Mouse (Mus musculus): ENCODE results near the gene Sds. TPM values are rescaled to one million over a fixed set of nuclear protein-coding genes. Genes with fewer than 3 reads are reported as not detected.
A peak's percentile ranks its signal among the peaks of the same experiment; 100 is the strongest.
"Not testable (repeated sequence)": the region's sequence is repeated elsewhere in the genome, so short reads cannot be mapped to it uniquely, and the experiment has no call there.

Sds gene
- total RNA-seq, 2 experiments from 2014 or later, result not detected

DNA sequence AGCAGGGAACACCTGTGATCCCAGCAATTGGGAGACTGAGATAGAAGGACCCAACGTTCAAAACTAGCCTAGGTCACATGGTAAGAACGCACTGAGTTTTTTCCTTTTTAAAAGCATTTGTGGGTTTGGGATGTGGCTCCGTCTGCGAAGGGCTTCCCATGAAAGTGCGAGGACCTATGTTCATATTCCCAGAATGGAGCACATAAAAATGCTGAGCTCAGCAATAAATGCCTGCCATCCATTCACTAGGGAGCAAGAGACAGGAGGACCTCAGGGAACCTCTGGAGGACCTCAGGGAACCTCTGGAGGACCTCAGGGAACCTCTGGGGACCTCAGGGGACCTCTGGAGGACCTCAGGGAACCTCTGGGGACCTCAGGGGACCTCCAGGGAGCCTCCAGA, 1.7 kb downstream of the Sds start:
- no peak for ATAC-seq (replicated peaks; ENCODE audit: low FRiP score, poor library complexity, severe bottlenecking)

DNA sequence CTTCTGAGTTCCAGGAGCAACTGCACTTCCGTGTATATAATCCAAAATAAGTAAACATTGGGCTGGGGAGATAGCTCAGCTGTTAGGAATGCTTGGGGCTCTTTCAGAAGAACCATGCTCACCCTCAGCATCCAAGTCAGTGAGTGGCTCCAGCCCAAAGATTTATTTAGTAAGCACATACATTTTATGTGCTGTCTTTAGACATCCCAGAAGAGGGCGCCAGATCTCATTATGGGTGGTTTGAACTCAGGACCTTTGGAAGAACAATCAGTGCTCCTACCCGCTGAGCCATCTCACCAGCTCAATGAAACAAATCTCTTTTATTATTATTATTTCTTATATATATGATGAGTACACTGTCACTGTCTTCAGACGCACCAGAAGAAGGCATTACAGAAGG, 3.2 kb downstream of the Sds start:
- ATAC-seq (replicated peaks; ENCODE audit: low FRiP score, poor library complexity, severe bottlenecking), result no peak

DNA sequence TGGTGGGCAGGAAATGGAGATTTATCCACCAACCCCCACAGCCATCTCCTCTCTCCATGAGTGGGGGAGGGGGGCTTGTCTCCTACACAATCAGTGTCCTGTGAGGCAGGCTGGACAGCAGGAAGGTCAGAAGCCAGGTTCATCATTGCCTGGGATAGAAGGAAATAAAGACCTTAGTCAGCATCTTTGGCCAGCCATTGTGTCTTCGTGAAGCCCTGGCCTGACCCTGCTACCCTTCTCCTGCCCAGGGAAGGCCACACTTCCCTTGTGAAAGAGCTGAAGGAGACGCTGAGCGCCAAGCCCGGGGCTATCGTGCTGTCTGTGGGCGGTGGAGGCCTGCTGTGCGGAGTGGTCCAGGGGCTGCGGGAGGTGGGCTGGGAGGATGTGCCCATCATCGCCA, 4.9 kb downstream of the Sds start:
- ATAC-seq (replicated peaks; ENCODE audit: low FRiP score, poor library complexity, severe bottlenecking), result no peak

DNA sequence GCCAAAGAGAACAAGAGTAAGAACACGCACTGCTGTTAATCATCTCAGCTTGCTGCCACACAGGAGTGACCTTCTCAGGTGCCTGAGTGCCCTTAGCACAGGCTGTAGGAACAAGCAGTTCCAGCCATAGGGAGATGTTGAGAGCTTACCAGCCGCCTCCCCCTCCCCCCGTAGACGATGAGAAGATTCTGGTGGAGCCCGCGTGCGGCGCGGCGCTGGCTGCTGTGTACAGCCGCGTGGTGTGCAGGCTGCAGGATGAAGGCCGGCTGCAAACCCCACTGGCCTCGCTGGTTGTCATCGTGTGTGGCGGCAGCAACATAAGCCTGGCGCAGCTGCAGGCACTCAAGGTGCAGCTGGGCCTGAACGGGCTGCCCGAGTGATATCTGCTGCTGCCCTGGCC, 7.1 kb downstream of the Sds start:
- no peak for ATAC-seq (replicated peaks; ENCODE audit: low FRiP score, poor library complexity, severe bottlenecking)

DNA sequence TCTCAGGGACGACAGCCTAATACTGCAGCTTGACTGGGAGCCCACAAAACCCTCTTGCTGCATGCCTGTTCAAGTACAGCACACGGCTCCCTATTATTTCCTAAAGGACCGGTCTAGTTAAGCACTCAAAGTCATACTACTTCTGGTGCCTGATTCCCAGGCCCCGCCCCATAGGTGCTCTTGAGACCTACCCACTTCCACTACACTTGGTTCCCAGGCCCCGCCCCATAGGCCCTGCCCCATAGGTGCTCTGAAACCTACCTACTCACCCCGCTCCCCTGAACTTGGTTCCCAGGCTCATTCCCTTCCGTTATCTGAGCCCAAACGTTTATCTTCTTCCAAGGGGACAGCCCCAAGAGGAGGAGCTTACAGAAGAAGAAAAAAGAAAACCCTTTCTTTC, 11.5 kb downstream of the Sds start:
- no peak for ATAC-seq (replicated peaks; ENCODE audit: low FRiP score, poor library complexity, severe bottlenecking)

DNA sequence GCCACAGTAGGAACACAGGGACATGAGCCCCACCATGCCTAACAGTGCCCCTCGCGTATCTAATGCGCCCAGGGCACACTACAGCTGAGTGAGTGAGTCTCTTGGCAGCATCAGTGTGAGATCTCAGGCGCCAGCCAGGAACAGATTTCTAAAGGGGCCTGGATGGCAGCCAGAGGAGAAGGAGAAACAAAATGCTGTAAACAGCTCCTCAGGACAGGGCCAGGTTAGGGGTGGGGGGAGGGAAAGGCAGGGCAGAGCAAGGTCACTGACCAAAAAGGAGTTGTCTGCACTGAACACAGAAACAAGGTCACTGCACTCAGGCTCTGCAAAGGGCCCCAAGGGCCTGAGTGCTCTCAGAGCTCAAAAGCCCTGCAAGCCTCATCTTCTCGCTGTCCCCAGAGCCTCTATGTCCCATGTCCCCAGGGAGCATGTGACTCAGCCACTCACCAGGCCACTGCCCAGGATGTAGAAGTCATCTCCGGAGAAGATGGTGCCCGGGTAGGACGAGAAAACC, 14.4 kb downstream of the Sds start:
- no peak for ATAC-seq (replicated peaks; ENCODE audit: low FRiP score, poor library complexity, severe bottlenecking)

DNA sequence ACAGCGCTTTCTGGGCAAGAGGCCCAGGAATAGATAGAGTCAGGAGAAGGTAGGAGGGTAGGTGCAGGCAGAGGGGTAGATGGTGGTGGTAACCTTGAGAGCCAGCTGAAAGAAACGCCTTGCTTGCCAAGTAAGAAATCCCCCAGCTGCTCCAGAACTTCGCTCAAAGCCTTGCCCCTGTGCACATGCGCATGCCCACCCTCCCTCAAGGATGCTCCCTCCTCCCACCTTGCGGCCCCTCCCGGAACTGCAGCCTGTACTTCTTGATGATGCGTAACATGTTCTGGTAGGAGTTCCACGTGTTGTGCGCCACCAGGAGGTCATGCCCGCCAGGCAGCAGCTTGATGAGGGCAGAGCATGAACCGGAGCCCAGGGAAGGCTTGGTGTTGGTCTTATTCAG, 16.1 kb downstream of the Sds start:
- no peak for ATAC-seq (replicated peaks; ENCODE audit: low FRiP score, poor library complexity, severe bottlenecking)

DNA sequence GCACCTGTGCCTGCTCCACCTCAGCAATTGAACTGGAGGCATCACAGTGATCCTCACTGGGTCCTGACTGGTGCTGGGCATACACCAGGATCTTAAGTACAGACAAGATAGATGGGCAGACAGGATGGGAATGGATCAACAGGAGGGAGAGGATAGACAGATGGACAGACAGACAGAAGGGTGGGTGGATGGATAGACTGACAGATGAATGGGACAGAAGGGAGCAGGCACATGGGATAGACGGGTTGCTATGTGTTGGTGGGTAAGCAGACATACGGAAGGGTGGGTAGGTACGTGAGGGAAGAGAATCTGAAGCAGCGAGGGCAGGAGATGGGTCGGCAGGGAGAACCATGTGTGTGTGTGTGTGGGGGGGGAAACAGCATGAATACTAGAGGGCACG, 17.1 kb downstream of the Sds start:
- ATAC-seq (replicated peaks; ENCODE audit: low FRiP score, poor library complexity, severe bottlenecking), result no peak

DNA sequence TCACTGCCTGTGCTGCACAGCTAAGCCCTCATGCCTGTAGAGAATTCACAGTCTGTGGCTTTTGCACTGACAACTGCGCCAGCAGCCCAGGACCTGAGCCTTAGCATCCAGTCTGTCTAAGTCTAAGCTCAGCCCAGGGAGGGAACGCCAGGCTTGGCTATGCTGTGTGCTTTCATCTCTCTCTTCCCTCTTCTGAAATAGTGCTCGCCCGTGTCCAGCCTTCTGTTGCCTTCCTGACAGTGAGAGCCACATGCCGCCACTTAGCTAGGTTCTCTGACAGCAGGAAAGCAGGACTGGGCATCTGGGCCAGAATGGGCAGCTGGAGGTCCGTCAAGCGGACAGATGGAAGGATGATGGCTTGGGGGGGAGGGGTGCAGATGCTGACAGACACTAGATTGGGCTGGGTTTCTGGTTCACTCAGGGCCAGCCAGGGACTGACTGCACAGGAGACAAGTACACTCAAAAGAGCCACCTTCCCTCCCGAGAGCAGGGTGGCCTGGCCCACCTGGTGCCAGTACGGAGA, 17.6 kb downstream of the Sds start:
- no peak for ATAC-seq (replicated peaks; ENCODE audit: low FRiP score, poor library complexity, severe bottlenecking)

DNA sequence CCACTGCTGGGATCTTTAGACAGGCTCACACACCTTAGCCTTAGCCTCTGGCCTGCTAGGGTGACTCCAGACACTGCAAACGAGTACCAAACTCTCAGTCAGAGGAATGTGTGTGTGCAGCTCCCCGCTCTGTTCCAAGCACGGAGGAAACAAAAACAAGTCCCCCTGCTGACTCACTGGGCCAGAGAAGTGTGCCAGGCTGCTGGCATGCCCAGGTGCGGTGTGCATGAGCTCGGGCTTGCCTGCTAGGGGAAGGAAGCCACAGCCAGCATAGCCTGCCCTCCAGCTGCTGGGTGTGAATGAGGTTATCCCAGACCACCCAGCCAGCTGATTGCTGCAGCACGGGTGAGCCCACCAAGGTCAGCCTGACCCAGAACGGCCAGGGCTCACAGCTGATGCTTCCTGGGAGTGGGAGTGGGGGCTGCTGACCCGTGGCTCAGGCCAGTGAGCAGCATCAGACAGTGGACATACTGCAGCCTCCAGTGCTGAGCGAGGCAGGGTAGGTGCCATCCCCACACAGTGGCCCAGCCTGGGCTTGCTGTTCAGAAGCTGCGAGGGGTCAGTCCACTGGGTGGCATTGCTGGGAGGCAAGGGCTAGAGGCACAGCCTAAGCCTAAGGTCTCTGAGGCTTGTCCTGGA, 18.9 kb downstream of the Sds start:
- no peak for ATAC-seq (replicated peaks; ENCODE audit: low FRiP score, poor library complexity, severe bottlenecking)

DNA sequence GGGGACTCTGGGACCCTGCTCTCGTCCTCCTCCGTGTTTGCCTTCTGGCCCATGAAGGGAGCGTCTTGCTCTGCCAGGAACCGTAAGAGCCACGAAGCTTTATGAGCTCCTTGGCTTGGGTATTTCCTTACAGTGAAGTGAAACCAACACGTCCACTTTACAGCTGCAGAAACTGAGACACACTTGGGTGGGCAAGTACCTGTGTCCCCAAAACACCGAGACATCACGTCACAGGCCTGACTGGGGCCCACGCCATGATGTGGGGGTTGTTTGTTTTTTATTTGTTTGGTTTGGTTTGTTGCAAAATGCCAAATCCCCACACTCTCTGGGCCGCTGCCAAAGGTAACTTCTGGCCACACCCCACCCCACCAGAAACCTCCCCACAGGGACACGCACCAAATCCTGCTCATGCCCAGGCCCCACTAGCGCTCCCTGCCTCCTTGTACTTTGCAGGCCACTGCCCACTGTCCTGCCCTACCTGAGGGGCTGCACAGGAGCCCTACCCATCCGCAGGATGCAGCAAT, 19.4 kb downstream of the Sds start:
- no peak for ATAC-seq (replicated peaks; ENCODE audit: low FRiP score, poor library complexity, severe bottlenecking)

DNA sequence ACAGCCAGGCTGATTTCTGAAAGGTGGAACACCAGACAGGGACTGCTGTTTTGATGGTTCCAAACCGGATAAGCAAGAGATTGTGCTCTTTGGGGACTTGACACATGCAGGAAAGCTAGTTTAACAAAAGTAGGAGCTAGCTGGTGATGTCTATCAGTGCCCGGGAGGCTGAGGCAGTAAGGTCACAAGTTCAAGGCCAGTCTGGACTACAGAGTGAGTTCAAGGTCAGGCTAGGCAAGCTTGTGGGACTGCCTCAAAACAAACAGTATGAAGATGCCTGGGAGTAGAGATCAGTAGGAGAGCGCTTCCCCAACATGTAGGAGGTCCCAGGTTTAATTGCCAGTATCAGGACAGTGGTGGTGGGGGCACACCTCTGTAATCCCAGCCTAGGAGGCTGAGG, 20.7 kb downstream of the Sds start:
- ATAC-seq (replicated peaks; ENCODE audit: low FRiP score, poor library complexity, severe bottlenecking), result no peak

DNA sequence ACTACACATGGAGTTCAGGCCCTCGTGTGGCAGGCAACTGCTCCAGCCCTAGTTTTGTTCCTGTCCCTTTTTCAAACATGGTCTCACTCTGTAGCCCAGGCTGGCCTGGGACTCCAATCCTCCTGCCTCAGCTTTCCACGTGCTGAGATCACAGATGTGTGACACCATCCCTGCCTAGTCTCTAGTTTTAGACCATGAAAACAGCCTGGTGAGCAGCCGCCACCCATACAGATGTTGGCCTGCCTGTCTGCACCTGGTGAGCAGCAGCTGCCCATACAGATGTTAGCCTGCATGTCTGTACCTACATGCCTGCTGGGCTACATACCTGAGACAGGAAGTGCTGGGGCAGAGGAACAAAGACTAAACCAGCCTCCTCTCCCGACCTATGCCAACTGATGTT, 22.9 kb downstream of the Sds start:
- ATAC-seq (replicated peaks; ENCODE audit: low FRiP score, poor library complexity, severe bottlenecking), result no peak

DNA sequence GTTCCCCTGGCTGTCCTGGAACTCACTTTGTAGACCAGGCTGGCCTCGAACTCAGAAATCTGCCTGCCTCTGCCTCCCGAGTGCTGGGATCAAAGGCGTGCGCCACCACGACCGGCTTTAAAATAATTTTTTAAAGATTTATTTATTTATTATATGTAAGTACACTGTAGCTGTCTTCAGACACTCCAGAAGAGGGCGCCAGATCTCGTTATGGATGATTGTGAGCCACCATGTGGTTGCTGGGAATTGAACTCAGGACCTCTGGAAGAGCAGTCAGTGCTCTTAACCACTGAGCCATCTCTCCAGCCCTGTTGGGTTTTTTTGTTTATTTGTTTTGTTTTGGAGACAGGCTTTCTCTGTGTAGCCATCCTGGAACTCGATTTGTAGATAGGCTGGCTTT, 24.3 kb downstream of the Sds start:
- ATAC-seq (replicated peaks; ENCODE audit: low FRiP score, poor library complexity, severe bottlenecking), result not testable (repeated sequence)

DNA sequence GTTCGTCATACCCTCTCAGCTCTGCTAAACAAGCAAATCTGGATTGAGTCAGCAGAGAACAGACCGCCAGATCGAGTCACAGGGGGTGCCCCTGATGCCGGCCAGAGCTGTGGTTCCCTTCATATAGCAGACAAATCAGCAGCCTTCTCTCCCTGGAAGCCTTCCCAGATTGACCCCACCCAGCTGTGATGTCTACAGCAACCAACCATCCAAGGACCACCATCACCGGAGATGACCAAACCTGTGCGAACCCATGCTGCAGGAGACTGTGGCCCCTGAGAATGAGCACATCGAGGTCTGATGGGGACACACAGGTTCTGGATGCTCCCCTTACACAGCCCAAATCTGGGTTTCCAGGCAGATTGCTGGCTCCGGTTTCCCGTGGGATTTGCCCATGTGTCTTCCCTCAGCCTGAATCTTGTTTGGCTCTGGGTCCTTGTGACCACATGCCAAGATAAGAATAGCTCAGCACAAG, 25.9 kb downstream of the Sds start:
- no peak for ATAC-seq (replicated peaks; ENCODE audit: low FRiP score, poor library complexity, severe bottlenecking)

DNA sequence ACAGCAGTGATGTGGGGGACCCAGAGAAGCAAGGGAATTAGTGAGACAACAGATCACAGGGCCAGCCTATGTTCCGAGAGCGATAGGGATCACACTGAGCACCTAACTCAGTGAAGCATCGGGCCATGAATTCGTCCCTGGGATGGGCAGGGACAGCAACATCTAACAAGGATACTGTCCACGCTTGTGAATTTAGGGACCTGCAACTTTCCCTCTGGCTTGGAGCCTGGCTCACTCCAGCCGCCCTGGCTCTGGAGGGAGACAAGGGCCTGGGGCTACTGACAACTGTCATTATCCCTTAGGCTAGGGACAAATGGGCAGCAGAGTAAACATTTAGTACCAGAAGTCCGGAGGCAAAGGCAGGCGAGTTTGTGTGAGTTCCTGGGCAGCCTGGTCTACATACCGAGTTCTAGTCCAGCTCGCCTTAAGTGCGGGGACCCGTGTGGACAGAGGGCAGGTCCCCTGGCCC, 26.4 kb downstream of the Sds start:
- ATAC-seq (replicated peaks; ENCODE audit: low FRiP score, poor library complexity, severe bottlenecking), result peak; percentile 16; the same call in 1 of the 2 replicates

DNA sequence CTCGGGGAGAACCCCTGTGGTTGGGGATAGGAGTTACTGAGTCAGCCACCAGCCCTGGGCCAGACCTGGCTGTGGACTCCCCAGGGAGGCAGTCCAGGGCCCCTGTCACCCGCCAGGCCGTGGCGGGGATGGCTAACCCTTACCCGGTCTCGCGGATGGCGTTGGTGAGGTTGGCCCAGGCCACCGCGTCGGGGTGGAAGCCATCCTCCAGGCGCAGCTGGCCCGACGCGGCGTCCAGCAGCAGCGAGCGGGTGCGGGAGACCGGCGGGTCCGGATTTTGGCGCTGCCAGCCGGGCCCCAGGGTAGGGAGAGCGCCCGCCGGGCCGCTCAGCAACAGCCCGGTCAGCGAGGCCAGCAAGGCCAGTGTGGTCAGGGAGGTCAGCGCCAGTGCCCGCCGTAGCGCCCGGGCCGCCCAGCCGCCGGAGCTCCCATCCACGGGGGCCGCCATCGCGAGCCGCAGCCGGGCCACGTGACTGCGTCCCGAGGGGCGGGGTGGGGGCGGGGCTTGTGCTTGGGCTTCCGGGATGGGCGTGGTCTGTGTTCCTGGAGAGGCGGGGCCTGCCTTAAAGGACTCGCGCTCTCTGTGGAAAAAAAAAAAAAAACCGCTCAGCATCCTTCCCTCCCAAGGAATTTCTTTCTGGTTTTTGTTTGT, 26.9 kb downstream of the Sds start, which contains the start of gene Plbd2:
Plbd2 (minus strand) TSS at position 482 of the 652 bp plus-strand sequence.
- ATAC-seq (replicated peaks; ENCODE audit: low FRiP score, poor library complexity, severe bottlenecking), result peak; percentile 76

DNA sequence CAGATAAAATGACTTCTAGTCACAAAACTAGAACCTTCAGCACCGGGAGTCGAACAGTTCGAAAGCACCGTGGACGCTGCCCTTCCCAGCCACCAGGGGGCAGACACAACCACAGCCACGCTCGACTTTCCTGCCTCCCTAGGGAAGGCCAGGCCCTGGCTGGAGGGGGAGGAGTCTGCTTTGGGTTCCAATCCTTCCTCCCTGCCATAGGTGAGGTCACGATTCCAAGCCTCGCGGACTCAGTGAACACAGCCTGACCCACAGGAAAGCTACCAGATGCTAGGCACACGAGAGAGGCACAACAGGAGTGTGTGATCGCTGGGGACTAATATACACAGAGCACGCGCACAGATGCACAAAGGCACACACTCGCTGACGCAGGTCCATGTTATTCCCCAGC, 29.0 kb downstream of the Sds start:
- peak; percentile 82 for ATAC-seq (replicated peaks; ENCODE audit: low FRiP score, poor library complexity, severe bottlenecking)

DNA sequence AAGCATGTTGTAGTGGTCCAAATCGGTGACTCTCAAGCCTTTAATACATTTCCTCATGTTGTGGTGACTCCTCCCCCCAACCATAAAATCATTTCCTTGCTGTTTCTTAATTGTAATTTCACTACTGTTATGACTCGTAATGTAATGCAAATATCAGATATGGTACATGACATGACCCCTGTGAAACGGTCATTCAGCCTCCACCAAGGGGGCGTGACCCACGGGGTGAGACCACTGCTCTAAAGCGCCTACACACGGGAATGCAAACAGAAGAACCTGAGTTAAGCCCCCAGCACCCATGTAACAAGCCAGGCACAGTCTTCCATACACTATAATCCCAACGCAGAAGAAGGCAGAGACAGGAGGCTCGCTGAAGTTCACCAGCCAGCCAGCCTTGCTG, 29.5 kb downstream of the Sds start:
- no peak for ATAC-seq (replicated peaks; ENCODE audit: low FRiP score, poor library complexity, severe bottlenecking)

DNA sequence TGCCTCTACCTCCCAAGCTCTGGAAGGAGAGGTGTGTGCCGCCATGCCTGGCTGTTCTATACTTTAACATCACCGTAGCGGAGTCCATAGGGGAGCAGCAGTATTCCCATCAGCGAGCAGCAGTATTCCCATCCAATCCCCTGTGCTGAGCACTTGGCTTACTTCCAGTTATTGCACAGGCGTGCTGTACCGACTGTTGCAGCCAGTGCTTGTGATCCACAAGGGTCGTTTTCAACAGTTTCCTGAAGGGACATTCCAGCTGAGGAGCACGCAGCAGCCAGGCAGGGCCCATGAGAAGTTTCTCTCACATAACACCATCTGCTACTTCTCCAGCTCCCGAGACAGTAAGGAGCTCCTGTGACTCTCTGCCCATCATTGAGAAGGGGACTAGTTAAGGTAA, 30.2 kb downstream of the Sds start:
- ATAC-seq (replicated peaks; ENCODE audit: low FRiP score, poor library complexity, severe bottlenecking), result no peak

DNA sequence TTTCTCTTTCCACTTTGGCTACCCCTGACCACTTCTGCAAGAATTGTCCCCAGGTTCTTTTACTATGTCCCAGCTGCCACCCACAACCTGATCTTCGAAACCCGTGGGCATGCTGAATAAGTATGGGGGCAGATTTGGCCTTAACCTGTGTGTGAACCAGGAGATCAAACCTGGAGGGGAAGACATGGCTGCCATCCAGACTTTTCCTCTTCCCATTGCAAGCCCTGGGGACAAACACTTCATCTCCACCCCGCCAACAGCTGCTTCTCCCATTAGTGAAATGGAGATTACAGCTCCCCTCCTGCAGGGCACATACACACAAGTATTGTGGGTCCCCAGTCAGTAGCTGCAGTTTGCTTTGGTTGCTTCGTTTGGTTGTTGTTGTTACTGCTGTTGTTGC, 31.0 kb downstream of the Sds start:
- no peak for ATAC-seq (replicated peaks; ENCODE audit: low FRiP score, poor library complexity, severe bottlenecking)
